Mouse (Mus musculus): ENCODE measurements around the gene Ntpcr.

DNA sequence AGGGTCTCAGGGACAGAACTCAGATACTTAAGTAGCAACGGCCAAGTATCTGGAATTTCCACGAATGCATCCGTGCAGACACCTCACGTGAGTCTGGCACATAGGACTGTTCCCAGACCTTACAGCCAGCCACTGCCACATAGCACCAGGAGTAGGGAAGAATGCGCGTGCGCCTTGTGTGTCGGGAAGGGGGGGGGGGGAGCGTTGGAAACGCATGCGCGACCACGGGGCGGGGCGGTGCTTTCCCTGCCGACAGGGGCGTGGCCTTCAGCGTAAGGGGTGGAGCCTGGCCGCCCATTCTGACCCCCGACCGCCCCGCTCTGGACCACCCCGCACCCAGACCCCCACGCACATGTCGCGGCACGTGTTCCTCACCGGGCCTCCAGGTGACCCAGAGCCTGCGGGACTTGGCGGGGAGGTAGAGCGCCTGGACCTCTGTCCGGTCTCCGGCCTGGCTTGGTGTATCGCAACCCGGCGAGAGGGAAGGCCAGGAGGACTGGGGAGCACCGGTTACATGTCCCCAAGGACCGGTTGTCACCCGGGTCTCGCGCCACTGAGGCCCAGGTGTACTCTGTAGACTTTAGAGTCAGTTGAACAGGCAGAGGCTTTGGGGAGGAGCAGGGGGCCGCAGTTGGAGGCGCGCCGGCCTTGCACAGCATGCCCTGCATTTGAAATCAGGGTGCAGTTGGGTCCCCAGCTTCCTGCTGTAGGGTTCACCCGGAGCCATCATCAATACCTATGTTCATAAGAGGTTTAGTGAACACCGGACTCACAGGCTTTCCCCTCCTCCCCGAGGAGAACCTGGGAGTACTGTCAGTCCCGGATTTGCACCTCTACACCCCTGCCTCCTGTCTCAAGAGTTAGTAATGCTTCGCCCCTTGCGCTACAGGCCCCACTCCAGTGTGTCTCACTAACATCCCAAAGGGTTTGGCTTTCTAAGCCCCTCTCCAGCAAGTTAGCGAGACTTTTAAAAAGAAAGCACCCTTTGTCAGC lies 4.5 kb downstream of the Ntpcr start:
- TF ChIP-seq CTCF (IDR thresholded peaks at IDR 0.05; ENCODE audit: low read depth, low read length) (no peak), POLR2A (IDR thresholded peaks at IDR 0.05; ENCODE audit: borderline replicate concordance, low read depth, low read length) (no peak)
